Mouse (Mus musculus) heart, embryonic 14.5 days (tissue): ENCODE measurements at regions not wholly inside any gene's neighbourhood (a gene's known extent, or its start where the extent isn't known, plus 50 kb on each side); places are given as distances from the start of the nearest gene placed in this dataset.

ENCODE experiments used
- ATAC-seq: fragments of 200-750 bp; cut with Nextera tagmentation; 2 replicates; pipeline ENCODE4 v1.8.0; 2017; ENCODE audit warnings: low read depth, moderate TSS enrichment; ENCODE audit not compliant: insufficient number of reproducible peaks, insufficient read depth, low FRiP score
- H3K27ac ChIP-seq, 2 experiments: fragments of 200-500 bp in 1 of 2; fragments of 300-500 bp in 1 of 2; sonication (generic) in 1 of 2; replicated peaks in 1 of 2; 2 replicates each; pipeline ENCODE4 v1.5.1; 2012 to 2014; ENCODE audit warnings: low read depth in 2 of 2, low read length in 2 of 2, control low read depth in 1 of 2, mild to moderate bottlenecking in 1 of 2, mixed read lengths in 1 of 2; ENCODE audit not compliant: control insufficient read depth in 1 of 2, insufficient read depth in 1 of 2
- H3K27me3 ChIP-seq: fragments of 300-500 bp; sonication (generic); 2 replicates; pipeline ENCODE4 v1.6.1; 2014; ENCODE audit warnings: mild to moderate bottlenecking, low read length, control low read depth; ENCODE audit not compliant: control insufficient read depth, insufficient read depth
- H3K36me3 ChIP-seq: fragments of 300-500 bp; sonication (generic); 2 replicates; pipeline ENCODE4 v1.6.1; 2014; ENCODE audit warnings: mild to moderate bottlenecking, control low read depth, low read length, mixed read lengths; ENCODE audit not compliant: control insufficient read depth, insufficient read depth
- H3K4me1 ChIP-seq, 2 experiments: fragments of 200-500 bp in 1 of 2; fragments of 300-500 bp in 1 of 2; sonication (generic) in 1 of 2; 2 replicates each; pipeline ENCODE4 v1.6.1; 2012 to 2014; ENCODE audit warnings: low read length in 2 of 2, control low read depth in 1 of 2, mixed read lengths in 1 of 2; ENCODE audit not compliant: control insufficient read depth in 2 of 2, insufficient read depth in 2 of 2
- H3K4me2 ChIP-seq: fragments of 300-500 bp; sonication (generic); 2 replicates; pipeline ENCODE4 v1.6.1; 2014; ENCODE audit warnings: mild to moderate bottlenecking, low read length
- H3K4me3 ChIP-seq, 2 experiments: fragments of 200-500 bp in 1 of 2; fragments of 300-500 bp in 1 of 2; sonication (generic) in 1 of 2; 2 replicates each; pipeline ENCODE4 v1.5.1; 2012 to 2014; ENCODE audit warnings: low read length in 2 of 2, mild to moderate bottlenecking in 2 of 2, control low read depth in 1 of 2, low read depth in 1 of 2, moderate library complexity in 1 of 2; ENCODE audit not compliant: control insufficient read depth in 1 of 2, insufficient read depth in 1 of 2
- H3K9ac ChIP-seq: fragments of 300-500 bp; sonication (generic); 2 replicates; pipeline ENCODE4 v1.6.1; 2014; ENCODE audit warnings: mild to moderate bottlenecking, low read length
- H3K9me3 ChIP-seq: fragments of 300-500 bp; sonication (generic); 2 replicates; pipeline ENCODE4 v1.6.1; 2016; ENCODE audit warnings: low read length, control low read depth; ENCODE audit not compliant: control insufficient read depth
- WGBS: fragments of 180-500 bp; shearing (Covaris S2); extraction: QIAGEN DNeasy Blood & Tissue Kit; methylation state at CpG from one replicate; pipeline ENCODE4 v1.1.7; 2014; 5-methylcytosine and 5-hydroxymethylcytosine counted together

GRCm38 (mm10) chr13:97819036-97819435 lies 58.6 kb upstream of the Gm10260 start:
- no peak overlapping the region for H3K9ac ChIP-seq
- H3K4me1 ChIP-seq, result peaks cover 0 to 3% of the 10 kb centered on the region in 2 experiments; a peak in 1 of 4 replicates
- 90% methylated on average over 9 of the region's 9 CpGs for WGBS
- H3K9me3 ChIP-seq, result no peaks in the 10 kb centered on the region
- no peak overlapping the region for H3K4me3 ChIP-seq
- no peaks in the 10 kb centered on the region for H3K27me3 ChIP-seq
- no peak for ATAC-seq
- H3K4me2 ChIP-seq, result no peak overlapping the region
- H3K36me3 ChIP-seq, result no peaks in the 10 kb centered on the region
- H3K27ac ChIP-seq, result no peak overlapping the region

DNA sequence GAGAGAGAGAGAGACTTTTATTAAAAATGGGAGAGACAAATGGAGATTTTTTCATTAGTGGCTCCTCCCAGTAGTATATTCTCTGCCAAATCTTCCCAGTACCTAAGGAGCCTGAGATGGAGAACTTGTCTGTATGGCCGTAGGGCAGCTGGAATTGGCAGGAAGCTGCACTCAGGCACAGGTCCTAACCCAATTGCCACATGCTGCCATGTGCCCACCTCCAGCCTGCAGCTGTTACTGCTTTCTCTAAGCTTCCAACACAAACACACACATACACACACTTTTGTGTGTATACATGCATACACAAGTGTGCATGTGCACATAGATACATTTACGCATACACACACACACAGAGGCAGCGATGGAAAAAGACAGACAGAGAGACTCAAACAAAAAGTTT lies 56.5 kb upstream of the Gm10260 start:
- Histone ChIP-seq H3K27me3 (no peaks in the 10 kb centered on the region), H3K4me3 (no peak overlapping the region), H3K27ac (no peak overlapping the region), H3K4me1 (peaks cover 0 to 1% of the 10 kb centered on the region in 2 experiments; a peak in 1 of 4 replicates), H3K36me3 (no peaks in the 10 kb centered on the region), H3K9ac (no peak overlapping the region), H3K4me2 (no peak overlapping the region), H3K9me3 (no peaks in the 10 kb centered on the region)
- 85% methylated on average over 3 of the region's 3 CpGs for WGBS
- ATAC-seq, result no peak
